Mouse (Mus musculus): Measurements from ENCODE around the gene Vamp5.

GRCm38 (mm10) chr6:72383952-72384351, 3.7 kb upstream of the Vamp5 start:
- no peak for TF ChIP-seq POLR2A (IDR thresholded peaks at IDR 0.05; ENCODE audit: borderline replicate concordance, low read depth, low read length)
- no peak for TF ChIP-seq CTCF (IDR thresholded peaks at IDR 0.05; ENCODE audit: low read depth, low read length)
